Mouse (Mus musculus): ENCODE data around the gene Zfp324.
A peak's percentile ranks its signal among the peaks of the same experiment; 100 is the strongest.

Zfp324 gene

DNA sequence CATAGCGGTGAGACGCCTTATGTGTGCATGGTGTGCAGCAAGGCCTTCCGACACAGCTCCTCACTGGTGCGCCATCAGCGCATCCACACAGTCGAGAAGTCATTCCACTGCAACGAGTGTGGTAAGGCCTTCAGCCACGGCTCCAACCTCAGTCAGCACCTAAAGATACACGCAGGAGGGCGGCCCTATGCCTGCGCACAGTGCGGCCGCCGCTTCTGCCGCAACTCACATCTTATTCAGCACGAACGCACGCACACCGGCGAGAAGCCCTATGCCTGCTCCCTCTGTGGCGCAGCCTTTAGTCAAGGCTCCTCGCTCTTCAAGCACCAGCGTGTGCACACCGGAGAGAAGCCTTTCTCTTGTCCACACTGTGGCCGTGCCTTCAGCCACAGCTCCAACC, 5.3 kb downstream of the Zfp324 start:
- DNase-seq: no peak

DNA sequence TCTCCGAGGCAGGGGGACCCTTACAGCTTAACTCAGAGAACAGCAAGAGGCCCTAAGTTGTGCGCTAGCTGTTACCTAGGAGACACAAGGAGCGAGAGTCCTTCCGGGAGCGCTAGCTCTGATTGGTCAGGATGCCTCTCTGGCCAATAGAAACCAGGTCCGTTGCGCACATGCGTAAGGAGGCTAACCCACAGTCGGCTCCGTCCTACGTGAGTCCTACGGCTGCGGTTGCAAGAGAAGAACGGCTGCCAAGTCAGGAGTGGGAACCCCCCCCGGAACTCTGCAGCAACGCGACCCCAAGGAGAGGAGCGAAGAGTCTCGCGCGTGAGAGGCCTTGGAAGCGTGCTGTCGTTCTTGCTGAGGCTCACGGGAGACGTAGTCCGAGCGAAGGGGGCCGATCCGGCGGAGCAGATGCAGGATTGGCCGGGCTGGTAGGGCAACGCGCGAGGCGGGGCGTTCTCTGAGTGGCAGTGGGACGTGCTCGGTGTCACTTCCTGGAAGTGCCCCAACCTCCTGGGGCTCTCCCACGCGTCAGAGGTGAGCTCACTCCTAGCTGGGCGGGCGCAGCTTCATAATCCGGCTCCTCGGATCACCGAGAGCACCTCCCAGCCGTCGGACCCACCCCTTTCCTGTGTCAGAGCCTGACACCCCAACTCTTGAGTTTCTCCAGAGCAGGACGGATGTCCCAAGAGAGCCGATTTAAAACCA, 12.2 kb downstream of the Zfp324 start, which contains the start of gene Zfp446:
TSS of gene Zfp446 (plus strand) at position 167 of the 708 bp plus-strand sequence.
- peak; percentile 99 for DNase-seq

DNA sequence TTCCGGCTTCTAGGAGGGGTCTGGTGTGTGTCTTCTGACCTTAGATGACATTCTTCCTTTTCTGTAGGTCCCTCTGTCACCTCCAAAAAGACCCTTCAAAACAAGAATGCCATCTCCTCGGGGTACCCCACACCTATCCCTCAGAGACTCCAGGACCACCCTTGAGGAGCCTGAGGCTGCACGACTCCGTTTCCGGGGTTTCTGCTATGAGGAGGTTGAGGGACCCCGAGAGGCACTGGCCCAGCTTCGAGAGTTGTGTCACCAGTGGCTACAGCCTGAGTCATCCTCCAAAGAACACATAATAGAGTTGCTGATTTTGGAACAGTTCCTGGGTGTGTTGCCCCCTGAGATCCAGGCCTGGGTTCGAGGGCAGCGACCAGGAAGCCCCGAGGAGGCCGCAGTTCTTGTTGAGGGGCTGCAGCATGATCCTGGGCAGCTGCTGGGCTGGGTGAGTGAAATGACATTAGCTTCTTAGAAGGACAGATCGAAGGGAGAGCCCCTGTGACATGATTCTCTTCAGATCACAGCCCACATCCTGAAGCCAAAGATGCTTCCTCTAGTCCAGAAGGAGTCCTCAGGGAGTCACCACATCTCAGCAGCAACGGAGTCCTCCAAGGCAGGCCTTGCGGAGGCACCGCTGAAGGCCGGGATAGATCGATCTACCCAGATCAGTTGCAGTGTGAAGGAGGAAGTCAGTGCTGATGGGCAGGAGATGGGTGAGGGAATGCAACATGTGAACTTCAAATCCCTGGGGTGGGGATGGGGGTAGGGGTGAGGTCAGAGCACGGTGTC, 13.5 kb downstream of the Zfp324 start:
- no peak for DNase-seq

DNA sequence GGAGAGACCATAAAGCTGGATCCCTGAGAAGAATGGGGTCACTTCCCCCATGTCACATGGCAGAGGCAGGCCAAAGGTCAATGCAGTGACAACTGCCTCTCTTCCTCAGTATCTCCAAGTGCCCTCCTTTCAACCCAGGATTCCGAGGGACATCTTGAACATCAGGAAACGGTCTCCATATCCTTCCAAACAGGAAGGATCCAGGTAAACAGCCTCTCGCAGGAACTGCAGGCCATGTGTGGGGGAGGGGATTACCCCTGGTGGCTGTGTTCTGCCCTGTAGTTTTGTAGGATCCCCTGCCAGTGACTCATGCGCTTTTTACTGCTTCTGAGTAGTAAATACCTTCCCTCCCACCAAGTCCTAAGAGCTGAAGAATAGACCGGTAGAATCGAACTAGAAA, 14.1 kb downstream of the Zfp324 start:
- no peak for DNase-seq

DNA sequence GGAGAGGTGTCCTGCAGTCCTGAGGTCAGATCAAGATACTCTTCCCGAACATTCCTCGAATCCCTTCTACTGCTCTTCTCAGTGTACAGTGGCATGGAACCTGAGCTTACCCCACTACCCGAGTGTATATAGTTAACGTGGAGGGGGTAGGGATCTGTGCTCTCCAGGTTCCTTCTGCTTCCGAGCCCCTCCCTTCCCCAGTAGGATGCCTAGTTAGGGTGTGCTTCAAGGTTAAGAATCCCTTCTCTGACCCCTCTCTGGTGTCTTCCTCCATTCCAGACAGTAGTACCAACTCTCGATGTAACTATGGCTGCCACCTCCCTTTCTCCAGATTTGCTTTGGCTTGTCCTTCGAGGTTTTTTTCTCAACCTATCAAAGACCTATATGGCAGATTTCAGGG, 14.7 kb downstream of the Zfp324 start:
- no peak for DNase-seq

DNA sequence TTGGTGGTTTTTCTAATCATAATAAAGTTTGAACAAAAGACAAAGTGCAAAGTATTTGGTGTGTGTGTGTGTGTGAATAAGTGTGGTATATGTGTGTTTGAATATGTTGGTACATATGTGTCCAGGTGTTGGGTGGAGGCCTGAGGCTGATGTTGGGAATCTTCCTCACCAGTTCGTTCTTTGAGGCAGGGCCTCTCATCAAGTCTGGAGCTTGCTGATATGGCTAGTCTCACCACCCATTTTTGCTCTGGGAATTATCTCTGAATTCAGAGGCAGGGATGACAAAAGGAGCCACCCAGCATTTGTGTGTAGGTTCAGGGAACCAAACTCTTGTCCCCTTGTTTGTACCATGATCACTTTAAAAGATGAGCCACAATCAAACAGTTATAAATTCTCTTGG, 20.1 kb downstream of the Zfp324 start:
- DNase-seq: no peak

DNA sequence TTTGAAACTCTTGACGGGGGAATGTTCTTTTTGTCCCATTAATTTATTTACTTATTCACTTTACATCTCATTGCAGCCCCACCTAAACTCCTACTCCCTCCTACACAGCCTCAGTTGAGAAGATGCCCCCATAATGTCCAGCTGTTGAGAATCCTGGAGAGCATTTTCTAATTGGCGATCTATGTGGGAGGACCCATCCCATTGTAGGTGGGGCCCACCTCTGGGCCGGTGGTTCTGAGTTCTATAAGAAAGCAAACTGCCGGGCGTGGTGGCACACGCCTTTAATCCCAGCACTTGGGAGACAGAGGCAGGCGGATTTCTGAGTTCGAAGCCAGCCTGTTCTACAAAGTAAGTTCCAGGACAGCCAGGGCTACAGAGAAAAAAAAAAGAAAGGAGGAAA, 21.3 kb downstream of the Zfp324 start:
- no peak for DNase-seq

DNA sequence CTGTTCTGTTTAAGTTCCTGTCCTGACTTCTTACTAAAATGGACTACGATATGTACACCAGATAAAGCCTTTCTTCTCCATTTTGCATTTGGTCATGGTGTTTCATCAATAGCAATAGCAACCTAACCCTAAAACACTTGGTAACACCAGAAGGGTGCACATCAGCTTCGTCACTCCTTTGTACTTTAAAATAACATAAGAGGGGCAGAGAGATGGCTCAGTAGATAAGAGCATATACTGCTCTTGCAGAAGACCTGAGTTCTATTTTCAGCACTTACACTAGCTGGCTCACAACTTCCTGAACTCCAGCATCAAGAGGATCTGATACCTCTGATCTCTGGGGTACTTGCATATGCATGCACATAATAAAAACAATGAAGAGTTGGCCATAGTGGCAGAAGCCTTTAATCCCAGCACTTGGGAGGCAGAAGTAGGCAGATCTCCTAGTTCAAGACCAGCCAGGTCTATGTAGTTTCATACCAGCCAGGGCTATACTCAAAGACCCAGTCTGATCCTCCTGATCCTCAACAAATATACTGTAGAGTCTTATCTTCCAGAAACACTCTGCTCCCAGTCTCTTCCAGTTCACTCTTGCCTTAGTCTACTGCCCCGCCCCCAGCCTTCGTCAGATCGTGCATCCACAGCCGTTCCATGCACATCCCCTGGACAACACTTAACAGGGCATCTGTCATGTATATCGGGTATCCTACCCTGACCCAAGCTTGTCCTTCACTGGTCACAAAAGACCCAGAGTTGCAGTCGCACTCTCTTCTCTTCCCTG, 22.0 kb downstream of the Zfp324 start:
- DNase-seq: no peak

DNA sequence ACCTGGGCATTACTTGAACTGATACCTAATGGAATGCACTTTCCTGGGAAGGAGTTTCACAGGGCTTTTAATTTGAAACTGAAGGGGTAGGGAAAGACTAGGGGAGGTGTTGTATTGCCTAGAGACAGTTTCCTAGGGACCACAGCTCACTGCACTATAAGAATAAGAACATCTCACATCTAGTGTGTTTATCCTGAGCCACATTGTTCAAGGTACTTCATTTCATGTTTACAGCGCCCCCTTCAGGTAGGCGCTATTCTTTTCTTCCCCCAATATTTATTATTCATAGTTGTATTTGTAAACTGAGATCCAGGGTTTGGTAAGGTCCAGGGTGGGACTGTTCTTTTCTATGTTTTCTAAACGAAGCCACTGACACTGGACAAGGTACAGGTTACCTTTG, 26.6 kb downstream of the Zfp324 start:
- no peak for DNase-seq

DNA sequence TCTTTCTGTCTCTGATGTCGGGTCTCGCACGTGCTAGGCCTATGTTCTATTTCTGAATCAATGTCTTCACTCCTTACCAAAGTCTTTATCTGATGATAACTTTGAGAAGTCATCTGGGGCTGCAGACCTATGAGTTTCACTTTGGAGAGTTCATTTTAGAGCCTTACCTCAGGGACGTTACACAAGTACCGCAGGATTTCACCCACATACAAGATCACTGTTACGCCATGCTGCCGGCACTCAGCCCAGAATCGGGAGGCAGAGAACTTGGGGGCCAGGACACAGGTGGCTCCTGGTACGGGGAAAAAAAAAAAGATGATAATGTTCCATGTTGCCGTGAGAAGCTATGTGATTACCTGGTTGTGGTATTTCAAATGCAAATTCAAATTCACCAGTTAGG, 27.5 kb downstream of the Zfp324 start:
- no peak for DNase-seq

DNA sequence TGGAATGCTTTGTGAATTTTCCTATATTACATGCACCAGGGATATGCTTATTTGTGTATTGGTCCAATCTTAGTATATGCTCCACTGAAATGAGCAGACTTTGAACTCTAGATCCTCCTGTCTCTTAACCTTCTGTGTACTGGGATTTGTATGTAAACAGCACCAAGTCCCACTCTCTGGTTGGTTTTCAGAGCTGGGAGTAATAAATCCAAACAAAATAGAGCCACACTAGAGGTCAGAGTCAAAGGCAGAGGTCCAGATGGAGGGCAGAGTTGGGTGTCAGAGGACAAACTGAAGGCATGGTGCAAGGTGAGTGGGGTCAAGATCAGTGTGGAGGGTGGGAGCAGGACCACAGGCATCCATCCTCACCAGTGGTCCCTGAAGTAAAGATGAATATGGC, 30.2 kb downstream of the Zfp324 start:
- DNase-seq: no peak

DNA sequence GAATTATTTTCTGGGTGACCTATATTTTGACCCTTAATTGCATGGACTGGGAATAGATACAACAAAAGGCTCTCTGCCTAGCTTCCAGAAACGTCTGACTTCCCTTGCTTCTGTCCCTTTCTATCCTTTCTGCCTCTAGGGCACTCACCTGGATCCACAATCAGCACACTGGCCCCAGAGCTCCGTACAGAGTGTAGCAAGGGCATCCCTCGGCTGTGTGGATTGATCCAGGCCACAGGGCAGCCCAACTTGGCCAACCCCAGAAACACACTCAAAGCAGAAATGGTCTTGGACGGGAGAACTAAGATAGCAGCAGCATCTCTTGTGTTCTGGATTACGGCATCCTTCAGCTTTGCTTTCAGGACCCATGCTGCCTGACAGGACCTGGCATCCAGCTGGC, 31.6 kb downstream of the Zfp324 start:
- DNase-seq: no peak

DNA sequence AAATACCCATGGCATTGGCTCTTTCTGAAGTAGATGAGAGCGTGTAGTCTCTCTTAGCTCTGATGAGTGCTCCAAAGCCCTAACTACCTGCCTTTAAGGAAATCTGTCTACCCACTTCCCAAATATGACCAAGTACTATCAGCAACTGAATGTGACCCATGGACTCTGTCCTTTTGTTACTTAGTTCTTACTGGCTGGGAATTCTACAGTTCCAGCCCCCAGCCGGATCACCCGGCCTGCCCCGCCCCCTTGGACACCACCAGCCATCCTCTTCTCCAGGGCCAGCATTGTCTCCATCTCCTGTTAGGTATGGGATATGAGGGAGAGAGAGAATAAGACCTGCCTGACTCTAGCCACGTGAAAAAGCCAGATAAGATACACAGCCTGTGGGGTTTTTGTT, 32.4 kb downstream of the Zfp324 start, which contains the start of gene Slc27a5:
TSS of gene Slc27a5 (minus strand) at position 140 of the 400 bp plus-strand sequence.
- DNase-seq: no peak

DNA sequence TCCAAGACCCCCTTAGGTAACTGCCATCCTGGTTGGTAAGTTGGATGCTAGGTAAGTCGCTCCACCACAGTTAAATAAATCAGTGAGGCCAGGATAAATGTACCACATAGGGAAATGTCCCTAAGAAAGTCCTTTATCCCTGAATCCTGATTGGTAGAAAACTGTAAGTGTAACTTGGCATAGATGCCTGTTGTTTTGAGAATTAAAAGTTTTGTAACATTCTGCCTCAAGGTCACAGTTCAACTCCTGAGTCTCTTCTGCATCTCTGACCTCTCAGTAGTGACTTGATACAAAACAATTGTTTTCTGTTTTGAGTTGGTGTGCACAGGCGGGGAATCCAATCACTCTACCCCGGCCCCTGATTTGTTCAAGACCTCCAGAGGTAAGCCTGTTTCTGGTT, 33.2 kb downstream of the Zfp324 start, which contains the start of gene Trim28:
TSS of gene Trim28 (plus strand) at position 264 of the 400 bp plus-strand sequence.
- DNase-seq: no peak

DNA sequence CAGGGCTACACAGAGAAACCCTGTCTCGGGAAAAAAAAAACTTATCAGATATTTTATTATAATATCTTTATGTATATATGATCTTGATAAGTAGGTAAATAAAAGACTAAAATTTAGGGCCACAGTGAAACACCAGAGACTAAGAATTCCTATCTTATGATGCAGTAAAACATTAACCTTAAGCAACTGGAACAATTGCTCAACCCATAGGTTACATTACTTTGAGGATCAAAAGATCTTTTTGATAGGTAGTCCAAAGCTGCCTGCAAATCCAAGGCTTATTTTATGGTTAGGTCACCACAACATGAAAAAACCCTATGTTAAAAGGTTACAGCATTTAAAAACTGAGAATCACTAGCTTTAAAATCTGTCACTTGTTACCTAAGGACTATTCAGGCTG, 35.9 kb downstream of the Zfp324 start:
- DNase-seq: no peak

DNA sequence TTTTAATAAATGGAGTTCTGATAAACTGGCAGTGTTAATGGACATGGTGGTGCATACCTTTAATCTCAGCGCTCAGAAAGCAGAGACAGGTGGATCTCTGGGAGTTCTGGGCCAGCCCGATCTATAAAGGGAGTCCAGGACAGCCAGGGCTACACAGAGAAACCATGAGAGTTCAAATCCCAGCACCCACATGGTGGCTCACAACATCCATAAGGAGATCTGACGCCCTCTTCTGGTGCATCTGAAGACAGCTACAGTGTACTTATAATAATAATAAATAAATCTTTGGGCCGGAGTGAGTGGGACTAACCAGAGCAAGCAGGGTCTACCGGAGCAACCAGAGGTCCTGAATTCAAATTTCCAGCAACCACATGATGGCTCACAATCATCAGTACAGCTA, 37.7 kb downstream of the Zfp324 start:
- no peak for DNase-seq

DNA sequence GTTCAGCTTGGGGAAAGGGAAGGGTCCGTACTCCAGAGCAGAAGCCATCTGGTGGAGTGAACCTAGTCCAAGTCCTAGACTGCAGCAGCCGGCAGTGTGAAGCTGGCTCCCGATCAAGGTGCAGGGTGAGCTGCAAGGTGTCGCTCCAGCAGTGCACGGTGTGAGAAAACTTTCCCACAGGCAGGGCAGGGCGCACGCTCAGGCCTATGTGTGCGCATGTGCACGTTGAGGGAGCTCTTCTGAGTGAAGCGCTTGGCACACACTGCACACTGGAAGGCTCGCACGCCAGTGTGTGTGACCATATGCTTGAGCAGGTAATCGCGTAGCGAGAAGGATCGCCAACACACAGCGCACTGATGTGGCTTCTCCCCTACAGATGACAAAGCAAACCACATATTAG, 40.4 kb downstream of the Zfp324 start:
- DNase-seq: peak in 1 of 2 experiments; percentile 29

DNA sequence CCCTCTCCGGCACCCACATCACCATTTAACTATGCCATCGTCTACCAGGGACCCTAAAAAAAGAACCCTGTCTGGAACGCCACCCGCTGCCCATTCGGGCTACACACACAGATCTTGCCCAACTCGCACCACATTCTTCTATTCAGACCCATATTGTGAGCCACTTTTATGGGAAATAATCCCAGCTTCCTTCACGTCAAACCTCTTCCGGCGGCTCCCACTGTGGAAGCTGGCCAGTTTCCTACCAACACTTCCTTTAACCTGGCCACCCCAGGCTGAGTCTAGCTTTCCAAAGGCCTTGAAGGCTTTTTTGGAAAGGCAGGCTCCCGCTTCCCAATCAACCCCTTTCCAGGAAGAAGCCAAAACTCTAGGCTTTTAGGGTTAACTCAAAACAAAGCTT, 40.9 kb downstream of the Zfp324 start:
- no peak for DNase-seq

DNA sequence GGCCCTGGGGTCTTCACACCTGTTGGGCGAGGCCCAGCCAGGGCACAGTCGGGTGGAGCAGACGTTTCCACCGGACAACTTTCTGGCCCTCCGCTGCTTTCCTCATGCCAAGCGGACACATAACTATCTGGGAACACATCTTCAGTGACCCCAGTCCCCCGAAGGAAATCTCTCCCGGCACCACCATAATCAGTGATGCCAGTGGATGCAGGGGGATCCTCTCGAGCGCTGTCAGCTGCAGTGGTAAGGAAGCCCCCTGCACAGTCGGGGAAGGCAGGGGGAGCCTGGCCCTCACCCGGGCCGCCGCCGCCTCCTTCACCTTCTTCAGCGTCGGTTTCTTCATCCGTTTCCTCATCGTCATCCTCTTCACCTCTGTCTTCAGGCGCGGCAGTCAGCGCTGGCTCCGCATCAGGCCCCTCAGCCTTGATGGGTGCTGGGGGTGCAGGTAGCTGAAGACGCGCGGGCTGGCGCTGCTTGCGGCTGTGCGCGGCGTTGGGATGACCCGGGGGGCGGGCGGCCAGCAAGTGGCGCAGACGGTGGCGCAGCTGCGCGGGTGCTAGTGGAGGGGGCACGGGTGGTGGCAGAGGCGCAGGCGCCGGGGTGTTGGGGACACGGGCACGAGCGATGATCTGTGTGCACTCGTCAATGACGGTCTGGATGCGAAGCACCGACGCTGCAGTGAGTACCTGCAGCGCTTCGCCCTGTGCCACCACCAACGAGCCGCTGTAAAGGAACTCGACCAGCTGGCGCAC, 41.9 kb downstream of the Zfp324 start:
- DNase-seq: no peak

DNA sequence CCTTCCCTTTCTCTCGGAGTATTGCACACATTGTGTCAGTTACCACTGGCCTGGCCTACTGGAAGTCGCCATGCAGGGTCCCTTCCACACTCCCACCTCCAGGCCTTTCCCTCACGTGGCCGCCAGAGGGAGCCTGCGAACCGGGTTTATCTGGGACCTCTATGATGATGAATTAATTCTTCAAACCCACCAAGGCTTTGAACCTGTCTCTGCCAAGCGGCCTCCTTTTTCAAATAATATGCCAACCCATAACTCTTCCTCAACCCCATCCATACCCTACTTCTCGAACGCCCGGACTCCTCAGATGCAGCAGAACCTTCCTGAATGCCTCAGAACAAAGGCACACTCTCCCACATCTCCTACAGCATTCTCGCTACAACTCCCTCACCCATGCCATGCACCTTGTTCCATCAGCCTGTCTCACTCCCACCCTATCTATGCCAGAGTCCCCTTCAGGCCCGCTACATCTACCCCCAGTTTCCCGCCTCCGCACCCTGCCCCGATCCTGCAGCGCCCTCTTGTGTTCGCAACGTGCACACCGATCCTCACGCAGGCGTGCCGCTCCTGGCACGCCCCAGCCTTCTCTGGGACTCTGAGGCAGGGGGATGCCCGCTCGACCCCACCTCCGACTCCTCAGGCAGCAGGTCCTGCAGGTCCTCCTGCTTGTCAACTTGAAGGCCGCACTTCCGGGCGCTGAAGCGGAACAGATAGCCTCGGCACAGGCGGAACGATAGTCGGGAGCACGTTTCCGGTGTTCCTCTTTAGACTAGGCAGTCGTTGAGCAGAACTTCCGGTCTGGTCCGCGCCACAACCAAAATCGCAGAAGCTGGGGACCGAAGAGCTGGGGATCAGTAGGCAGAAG, 43.7 kb downstream of the Zfp324 start:
- peak; percentile 89 to 95 for DNase-seq
